Mouse (Mus musculus) heart, adult 2 months (tissue): ENCODE results near the gene Ngfr. TPM values are rescaled to one million over a fixed set of nuclear protein-coding genes. Genes with fewer than 3 reads are reported as not detected.

Experiments used
- DNase-seq, 2 experiments: peaks; one replicate each; pipeline ENCODE4 v3.0.0; 2021
- H3K27ac ChIP-seq: fragments of 200-600 bp; 2 replicates; pipeline ENCODE4 v1.8.1; 2022
- H3K27me3 ChIP-seq: fragments of 200-500 bp; 2 replicates; pipeline ENCODE4 v1.6.1; 2012; ENCODE audit warnings: mild to moderate bottlenecking, low read length, inconsistent platforms, mixed read lengths; ENCODE audit not compliant: control insufficient read depth, insufficient read depth
- H3K36me3 ChIP-seq: fragments of 200-500 bp; 2 replicates; pipeline ENCODE4 v1.6.1; 2012; ENCODE audit warnings: low read length, inconsistent platforms; ENCODE audit not compliant: control insufficient read depth, insufficient read depth
- H3K4me1 ChIP-seq: fragments of 200-500 bp; 2 replicates; pipeline ENCODE4 v1.6.1; 2011; ENCODE audit warnings: low read length; ENCODE audit not compliant: control insufficient read depth, insufficient read depth
- H3K4me3 ChIP-seq: fragments of 200-600 bp; 2 replicates; pipeline ENCODE4 v1.8.1; 2022
- H3K79me2 ChIP-seq: fragments of 200-500 bp; replicated peaks from 2 replicates; pipeline ENCODE4 v1.6.1; 2012; ENCODE audit warnings: mild to moderate bottlenecking, inconsistent platforms, low read length, moderate library complexity, mixed read lengths; ENCODE audit not compliant: control insufficient read depth, insufficient read depth
- H3K9ac ChIP-seq: fragments of 200-500 bp; 2 replicates; pipeline ENCODE4 v1.6.1; 2012; ENCODE audit warnings: low read depth, mild to moderate bottlenecking, control low read depth, inconsistent platforms, low read length, mixed read lengths
- CTCF ChIP-seq: fragments of 200-600 bp; IDR thresholded peaks from 2 replicates; pipeline ENCODE4 v1.8.1; 2022; ENCODE audit warnings: antibody characterized with exemption, mild to moderate bottlenecking, moderate library complexity
- EP300 ChIP-seq: fragments of 200-500 bp; IDR thresholded peaks from 2 replicates; pipeline ENCODE4 v1.6.1; 2011; ENCODE audit warnings: low read depth, low read length, control low read depth; ENCODE audit not compliant: insufficient read depth
- POLR2A ChIP-seq: fragments of 200-500 bp; IDR thresholded peaks from 2 replicates; pipeline ENCODE4 v1.6.1; 2011; ENCODE audit warnings: mild to moderate bottlenecking, low read depth, low read length, control low read depth; ENCODE audit not compliant: insufficient read depth
- WGBS: fragments of 180-500 bp; shearing (Covaris S2); methylation state at CpG from one replicate; pipeline ENCODE4 v1.1.7; 2018; 5-methylcytosine and 5-hydroxymethylcytosine counted together
- intact Hi-C: fragments of 180-260 bp; cut with DNase I; formaldehyde crosslinking; loops from one replicate; pipeline ENCODE4 v1.15.1; 2025
- polyA plus RNA-seq: library from polyadenylated mRNA; depleted of rRNA; stranded (reverse); fragments of >200 nt; gene quantifications from 2 replicates; pipeline ENCODE4 v1.2.3, GENCODE M21; 2012
- total RNA-seq, 2 experiments: library from RNA; stranded (reverse); gene quantifications; 2 replicates each; pipeline ENCODE4 v1.2.3; 2021

The Ngfr gene
- total and polyA plus RNA-seq, 3 experiments: 0.26 to 2.2 (median 1.0) TPM

DNA sequence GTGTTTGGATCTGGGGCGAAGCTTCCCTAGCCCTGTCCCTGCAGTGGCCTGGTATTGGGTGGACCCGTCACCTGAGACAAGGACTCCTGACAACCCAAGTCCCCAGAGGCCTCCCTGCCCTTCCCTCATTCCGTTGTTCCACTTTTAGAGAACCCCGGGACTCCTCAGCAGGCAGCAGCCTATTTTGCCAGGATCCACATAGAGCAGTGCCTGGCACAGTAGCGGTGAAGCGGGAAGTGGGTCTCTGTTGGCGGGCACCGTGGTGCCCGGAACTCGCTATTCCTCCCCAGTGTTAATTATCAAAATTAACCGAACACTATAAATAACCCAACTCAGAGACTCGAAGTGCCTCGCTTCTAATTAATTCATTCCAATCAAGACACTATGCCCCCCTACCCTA, 10.2 kb upstream of the Ngfr start:
- H3K4me3 ChIP-seq: no peak overlapping the region
- H3K27me3 ChIP-seq: no peaks in the 10 kb centered on the region
- no peak overlapping the region for H3K9ac ChIP-seq
- no peaks in the 10 kb centered on the region for H3K79me2 ChIP-seq
- DNase-seq: peak in 1 of 2 experiments; percentile 8
- intact Hi-C loops: no loop called here
- WGBS: 57% methylated on average over 13 of the region's 13 CpGs
- TF ChIP-seq POLR2A (no peak), CTCF (no peak), EP300 (no peak)
- H3K36me3 ChIP-seq: no peaks in the 10 kb centered on the region
- no peak overlapping the region for H3K27ac ChIP-seq
- no peaks in the 10 kb centered on the region for H3K4me1 ChIP-seq

DNA sequence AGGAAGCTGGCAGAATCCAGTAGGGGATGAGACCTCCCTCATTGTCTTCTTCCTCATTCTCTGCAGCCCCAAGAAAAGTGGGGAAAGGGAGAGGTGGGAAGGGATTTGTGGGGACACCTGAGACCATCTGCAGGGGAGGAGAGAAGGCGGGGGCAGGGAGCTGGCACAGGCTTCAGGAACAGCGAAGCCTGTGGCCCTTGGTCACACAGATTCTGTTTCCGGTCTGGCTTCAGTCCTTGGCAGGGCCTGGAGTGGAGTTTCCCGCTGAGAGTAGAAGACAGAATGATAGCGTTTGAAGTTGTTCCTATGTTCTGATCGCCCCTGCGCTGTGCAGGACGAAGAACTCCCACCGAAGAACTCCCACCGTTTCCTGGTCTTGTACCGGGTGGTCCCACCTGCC, 9.2 kb upstream of the Ngfr start:
- H3K9ac ChIP-seq: no peak overlapping the region
- 34% methylated on average over 11 of the region's 11 CpGs for WGBS
- intact Hi-C loops: no loop called here
- H3K4me3 ChIP-seq: no peak overlapping the region
- H3K27me3 ChIP-seq: no peaks in the 10 kb centered on the region
- no peaks in the 10 kb centered on the region for H3K79me2 ChIP-seq
- DNase-seq: peak in 1 of 2 experiments; percentile 40
- H3K27ac ChIP-seq: no peak overlapping the region
- H3K36me3 ChIP-seq: no peaks in the 10 kb centered on the region
- TF ChIP-seq CTCF (no peak), EP300 (no peak), POLR2A (no peak)
- no peaks in the 10 kb centered on the region for H3K4me1 ChIP-seq

DNA sequence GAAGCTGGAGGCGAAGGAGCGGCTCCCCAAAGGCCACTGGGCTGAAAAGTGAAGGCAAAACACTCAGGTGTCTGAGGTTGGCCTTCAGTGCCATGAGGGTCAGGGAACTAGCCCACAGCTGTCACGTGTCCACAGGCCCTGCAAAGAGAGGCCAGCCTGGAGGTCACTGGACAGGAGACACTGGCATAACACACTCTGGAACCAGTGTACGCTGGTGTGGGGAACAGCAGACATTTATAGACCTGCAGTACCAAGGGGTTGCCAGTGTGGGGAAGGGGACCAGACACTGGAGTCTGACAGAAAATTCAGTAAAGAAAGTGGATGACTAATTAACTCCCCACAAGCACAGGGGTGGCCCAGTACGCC, 8.6 kb upstream of the Ngfr start:
- no peak overlapping the region for H3K4me3 ChIP-seq
- H3K9ac ChIP-seq: no peak overlapping the region
- H3K4me1 ChIP-seq: no peaks in the 10 kb centered on the region
- H3K27ac ChIP-seq: no peak overlapping the region
- no peak for DNase-seq
- no peaks in the 10 kb centered on the region for H3K36me3 ChIP-seq
- no peaks in the 10 kb centered on the region for H3K79me2 ChIP-seq
- 81% methylated on average over 5 of the region's 5 CpGs for WGBS
- intact Hi-C loops: no loop called here
- H3K27me3 ChIP-seq: no peaks in the 10 kb centered on the region
- TF ChIP-seq EP300: no peak
- no peak for TF ChIP-seq CTCF
- no peak for TF ChIP-seq POLR2A

DNA sequence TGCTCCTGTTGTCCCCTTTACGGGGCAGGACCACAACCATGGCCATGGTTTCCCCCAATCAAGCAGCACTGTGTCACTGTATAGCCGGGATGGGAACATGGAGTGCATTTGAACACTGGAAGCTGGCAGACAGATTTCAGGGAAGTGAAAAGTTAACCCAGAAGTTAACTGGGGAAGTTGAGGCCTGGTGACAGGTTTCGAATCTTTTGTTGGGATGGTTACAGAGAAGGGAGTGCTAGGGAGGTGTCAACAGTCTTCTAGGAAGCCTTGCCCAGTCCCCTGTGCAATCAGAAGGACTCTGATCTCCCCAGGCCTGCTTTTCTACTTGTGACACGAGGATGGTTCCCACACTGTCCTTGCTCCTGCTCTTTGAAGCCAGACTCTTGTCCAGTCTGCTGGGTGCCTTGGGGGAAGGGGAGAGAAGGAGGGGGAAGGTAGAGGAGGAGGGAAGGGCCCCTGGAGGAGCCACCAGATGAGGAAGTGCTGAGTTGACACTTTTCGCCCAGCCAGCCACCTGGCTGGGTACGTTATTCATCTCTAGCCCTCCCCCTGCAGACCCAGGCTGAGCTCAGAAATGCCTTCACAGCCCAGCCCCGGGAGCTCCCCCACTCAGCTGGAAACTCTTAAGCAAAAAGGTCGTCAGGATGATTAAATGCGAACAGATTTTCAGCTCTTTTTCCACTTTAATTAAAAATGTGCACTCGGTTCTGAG, 8.1 kb upstream of the Ngfr start:
- DNase-seq: no peak
- intact Hi-C loops: no loop called here
- 59% methylated on average over 10 of the region's 10 CpGs for WGBS
- no peaks in the 10 kb centered on the region for H3K4me1 ChIP-seq
- H3K79me2 ChIP-seq: no peaks in the 10 kb centered on the region
- no peaks in the 10 kb centered on the region for H3K36me3 ChIP-seq
- H3K4me3 ChIP-seq: no peak overlapping the region
- no peak overlapping the region for H3K27ac ChIP-seq
- TF ChIP-seq EP300 (no peak), POLR2A (no peak), CTCF (no peak)
- H3K27me3 ChIP-seq: no peaks in the 10 kb centered on the region
- no peak overlapping the region for H3K9ac ChIP-seq

DNA sequence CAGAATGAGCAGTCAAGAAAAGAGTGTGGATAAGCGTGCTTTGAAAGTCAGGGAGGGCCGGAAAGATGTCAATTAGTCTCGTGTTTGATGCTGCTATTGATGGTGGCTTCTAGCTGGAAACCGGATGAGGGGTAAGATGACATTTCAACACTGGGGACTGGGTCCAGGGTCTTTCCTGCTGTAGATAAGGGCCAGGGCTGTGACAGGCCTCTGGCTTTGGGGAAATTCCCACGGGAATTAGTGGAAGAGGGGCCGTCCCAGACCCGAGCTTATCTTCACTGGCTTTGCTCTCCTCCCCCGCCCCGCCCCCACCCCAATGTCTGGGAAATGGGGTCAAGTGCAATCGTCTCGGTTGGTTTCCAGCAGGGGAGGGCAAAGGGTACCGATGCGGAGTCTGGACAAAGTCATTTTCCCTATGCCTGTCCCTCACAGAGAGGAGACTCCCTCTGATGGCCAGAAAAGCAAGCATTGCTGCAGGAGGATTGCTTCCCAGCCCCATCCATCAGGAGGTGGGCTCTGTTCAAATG, 7.2 kb upstream of the Ngfr start:
- Histone ChIP-seq H3K79me2 (no peaks in the 10 kb centered on the region), H3K4me3 (no peak overlapping the region), H3K27me3 (no peaks in the 10 kb centered on the region), H3K9ac (no peak overlapping the region), H3K27ac (no peak overlapping the region), H3K36me3 (no peaks in the 10 kb centered on the region), H3K4me1 (no peaks in the 10 kb centered on the region)
- 26% methylated on average over 13 of the region's 13 CpGs for WGBS
- no peak for DNase-seq
- TF ChIP-seq CTCF (no peak), EP300 (no peak), POLR2A (no peak)
- intact Hi-C loops: no loop called here

DNA sequence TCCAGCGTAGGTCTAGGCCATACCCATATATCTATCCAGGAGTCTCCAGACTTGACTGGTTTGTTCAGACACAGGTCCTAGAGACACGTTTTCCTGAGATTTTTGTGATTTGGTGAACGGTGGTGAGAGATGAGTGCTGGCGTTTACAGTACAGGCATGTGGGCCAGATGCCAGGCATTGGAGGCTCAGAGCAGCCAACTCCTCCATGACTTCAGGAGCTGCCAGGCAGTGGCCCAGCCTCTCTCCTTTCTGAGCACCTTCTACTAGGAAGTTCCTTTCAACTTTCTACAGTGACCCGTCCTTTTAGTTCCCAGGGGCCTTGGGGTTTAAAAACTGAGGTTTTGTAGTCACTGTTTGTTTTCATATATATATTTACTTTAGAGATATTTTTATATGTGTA, 6.0 kb upstream of the Ngfr start:
- H3K9ac ChIP-seq: no peak overlapping the region
- H3K79me2 ChIP-seq: no peaks in the 10 kb centered on the region
- no peaks in the 10 kb centered on the region for H3K27me3 ChIP-seq
- H3K4me1 ChIP-seq: no peaks in the 10 kb centered on the region
- no peak overlapping the region for H3K27ac ChIP-seq
- TF ChIP-seq EP300: no peak
- TF ChIP-seq CTCF: no peak
- TF ChIP-seq POLR2A: no peak
- no peaks in the 10 kb centered on the region for H3K36me3 ChIP-seq
- 47% methylated on average over 5 of the region's 5 CpGs for WGBS
- DNase-seq: no peak
- H3K4me3 ChIP-seq: no peak overlapping the region
- intact Hi-C loops: no loop called here
